Mouse (Mus musculus): ENCODE measurements around the gene Krt36.

DNA sequence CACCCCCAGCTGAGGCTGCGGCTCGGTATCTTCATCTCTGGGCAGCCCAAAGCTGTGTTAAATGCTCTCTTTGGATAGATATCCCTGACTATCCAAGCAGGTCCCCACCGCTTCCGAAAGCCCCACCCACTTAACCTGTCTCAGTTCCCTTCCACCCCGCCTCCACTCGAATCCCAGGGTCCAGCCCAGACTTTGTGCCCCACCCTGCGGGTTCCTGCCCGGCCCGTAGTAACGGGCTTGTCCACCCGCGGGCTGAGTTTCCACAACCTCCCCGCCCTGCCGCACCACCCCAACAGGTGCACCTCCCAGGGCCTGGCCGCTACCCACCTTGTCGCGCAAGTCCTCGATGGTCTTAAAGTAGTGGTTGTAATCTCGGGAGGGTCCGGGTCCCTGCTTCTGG, 39.7 kb upstream of the Krt36 start:
- TF ChIP-seq EP300 (IDR thresholded peaks at IDR 0.05; ENCODE audit: low read depth in 1 of 2, low read length in 2 of 2) (no peak), MXI1 (IDR thresholded peaks at IDR 0.05; ENCODE audit: low read depth, low read length) (no peak), CTCF (IDR thresholded peaks at IDR 0.05 in 2 of 3, conservative IDR thresholded peaks at IDR 0.05 in 1 of 3; ENCODE audit: control insufficient read depth in 1 of 3, insufficient read depth in 1 of 3, low read depth in 2 of 3, low read length in 3 of 3, poor library complexity in 1 of 3, severe bottlenecking in 1 of 3) (no peak)
